Mouse (Mus musculus) layer of hippocampus, adult 8-10 months (tissue): ENCODE data around the gene Tex44. TPM values are rescaled to one million over a fixed set of nuclear protein-coding genes. Genes with fewer than 3 reads are reported as not detected.
A peak's percentile ranks its signal among the peaks of the same experiment; 100 is the strongest.

Experiments
- DNase-seq, 2 experiments: peaks; one replicate each; pipeline ENCODE4 v3.0.0; 2022; ENCODE audit warnings: low spot score in 2 of 2
- total RNA-seq, 4 experiments: library from RNA; stranded (reverse); gene quantifications; 2 replicates each; pipeline ENCODE4 v1.2.4; 2022

Gene Tex44
- not detected for total RNA-seq

DNA sequence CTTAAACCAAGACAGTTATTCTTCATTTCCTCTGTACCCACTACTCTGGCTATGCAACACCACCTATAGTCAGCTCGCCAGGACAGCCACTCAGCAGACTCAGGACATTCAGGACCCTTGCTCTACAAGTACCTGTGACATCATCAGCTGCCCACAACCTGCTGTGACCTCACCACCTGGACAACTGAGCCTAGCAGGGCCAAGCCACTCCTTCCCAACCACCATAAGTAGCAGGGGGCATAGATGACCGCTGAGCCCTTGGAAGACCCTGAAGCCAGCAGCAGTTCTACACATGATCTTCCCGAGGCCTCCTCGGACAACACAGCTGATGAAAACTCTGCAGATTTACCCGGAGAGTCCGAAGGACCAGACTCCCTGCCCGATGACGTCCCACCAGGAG lies at the start of gene Tex44, which contains the start of gene Nmur1:
Gene Tex44, plus strand, starts transcription at position 202 of the 400 bp plus-strand sequence.
Gene Nmur1, minus strand, starts transcription at position 101 of the 400 bp plus-strand sequence.
- DNase-seq: no peak

DNA sequence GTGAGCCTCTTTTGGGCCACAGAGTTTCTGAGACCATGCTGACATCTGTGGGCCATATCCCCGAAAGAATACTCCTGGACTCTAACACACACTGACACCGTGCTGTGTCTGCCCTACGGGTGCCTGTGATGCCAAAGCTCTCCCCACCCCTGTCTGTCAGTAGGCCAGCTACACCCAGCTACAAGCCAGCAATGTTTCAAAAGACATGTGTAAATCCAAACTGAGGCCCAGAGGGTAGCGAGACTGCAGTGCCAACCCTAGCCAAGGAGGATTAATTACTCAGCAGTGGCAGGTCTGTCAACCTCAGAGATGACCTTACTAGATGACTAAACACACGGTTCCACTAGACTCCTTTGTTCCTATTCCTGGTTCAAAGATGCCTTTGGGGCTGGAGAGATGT lies 49.8 kb upstream of the Tex44 start:
- DNase-seq: no peak

DNA sequence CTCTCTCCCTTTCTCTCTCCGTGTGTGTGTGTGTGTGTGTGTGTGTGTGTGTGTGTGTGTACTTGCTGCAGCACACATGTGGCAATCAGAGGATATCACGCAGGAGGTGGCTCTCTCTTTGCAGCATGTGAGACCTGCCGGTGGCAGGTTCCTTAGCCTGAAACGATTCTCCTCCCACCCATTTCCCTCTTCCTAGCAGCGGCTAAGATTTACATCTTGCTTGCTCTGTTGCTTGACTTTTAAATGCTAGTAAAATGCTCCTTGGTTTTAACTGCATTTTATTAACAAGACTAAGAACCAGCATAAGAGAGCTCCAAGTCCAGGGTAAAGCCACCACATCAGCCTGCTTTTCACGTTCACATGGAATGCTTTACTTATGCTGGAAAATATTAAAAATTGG lies 47.5 kb upstream of the Tex44 start:
- no peak for DNase-seq

DNA sequence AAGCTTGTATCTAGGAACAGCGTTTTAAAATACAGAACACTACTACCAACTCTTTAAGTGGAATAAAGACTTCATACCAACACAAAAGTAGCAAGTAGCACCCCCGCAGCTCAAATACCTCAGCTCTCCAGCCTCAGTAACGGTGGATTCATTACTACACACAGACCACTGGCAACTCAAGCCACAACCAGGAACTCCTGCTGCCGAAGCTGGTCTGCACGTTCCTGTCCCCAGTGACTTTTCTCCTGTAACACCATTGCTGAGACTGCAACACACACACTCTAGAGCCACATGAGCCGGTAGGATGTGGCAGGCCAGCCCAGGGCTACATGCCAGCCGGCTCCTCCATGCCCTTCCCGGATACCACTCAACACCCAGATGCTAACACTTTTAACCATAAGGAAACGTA lies 47.0 kb upstream of the Tex44 start:
- no peak for DNase-seq

DNA sequence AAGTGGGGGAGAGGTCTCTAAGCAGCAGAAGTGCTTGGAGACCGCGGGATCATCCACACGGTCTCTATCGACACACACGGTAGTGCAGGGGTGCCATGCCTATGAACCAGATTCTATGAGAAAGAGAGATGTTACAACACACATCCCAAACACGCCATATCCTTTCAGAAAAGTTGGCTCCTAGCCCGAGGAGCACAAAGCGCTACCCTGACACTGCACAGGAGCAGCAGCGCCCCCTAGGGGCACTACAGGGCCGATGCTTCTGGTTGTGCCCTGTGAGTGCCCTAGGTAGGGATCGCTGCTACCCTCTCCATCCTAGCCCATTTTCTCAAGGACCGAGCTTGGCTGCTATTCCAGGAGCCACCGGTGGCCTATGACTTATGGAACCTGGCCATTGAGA lies 45.1 kb upstream of the Tex44 start:
- peak; percentile 40 to 52 for DNase-seq

DNA sequence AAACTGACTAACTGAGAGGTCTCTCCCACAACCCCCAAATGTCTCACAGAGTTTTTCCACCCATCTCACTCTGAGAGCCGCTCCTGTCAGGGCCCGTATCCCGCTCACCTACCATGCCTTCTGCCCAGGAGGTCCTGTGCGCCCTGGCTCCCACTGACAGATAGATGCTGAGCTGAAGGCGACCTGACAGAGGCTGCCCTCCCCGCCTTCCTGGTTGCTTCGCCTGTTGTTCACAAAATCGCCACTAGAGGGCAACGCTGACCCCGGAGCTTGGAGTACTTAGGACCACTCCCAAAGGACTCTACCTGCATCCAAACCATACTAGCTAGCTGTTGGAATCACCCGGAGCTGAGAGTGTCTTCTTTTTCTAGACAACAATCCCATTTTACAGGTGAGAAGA lies 36.9 kb upstream of the Tex44 start:
- DNase-seq: peak in 1 of 2 experiments; percentile 58

DNA sequence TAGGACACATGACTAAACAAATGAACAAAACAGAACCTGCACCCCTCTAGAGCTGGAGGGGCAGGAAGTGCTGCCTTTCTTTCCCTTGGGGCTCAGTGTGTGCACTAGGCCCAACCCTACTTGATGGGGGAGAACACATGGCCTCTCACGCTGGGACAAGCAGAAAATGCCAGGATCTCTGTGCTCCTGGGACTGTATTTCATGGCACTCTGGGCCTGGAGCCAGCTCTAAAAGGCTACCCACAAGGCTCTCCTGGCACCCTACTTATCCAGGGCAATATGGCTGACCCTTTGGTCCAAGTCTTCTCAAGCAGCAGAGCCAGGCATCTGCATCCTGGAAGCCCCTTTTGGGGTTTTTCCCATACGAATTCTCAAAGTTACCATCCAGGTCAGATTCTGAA lies 34.7 kb upstream of the Tex44 start:
- DNase-seq: no peak

DNA sequence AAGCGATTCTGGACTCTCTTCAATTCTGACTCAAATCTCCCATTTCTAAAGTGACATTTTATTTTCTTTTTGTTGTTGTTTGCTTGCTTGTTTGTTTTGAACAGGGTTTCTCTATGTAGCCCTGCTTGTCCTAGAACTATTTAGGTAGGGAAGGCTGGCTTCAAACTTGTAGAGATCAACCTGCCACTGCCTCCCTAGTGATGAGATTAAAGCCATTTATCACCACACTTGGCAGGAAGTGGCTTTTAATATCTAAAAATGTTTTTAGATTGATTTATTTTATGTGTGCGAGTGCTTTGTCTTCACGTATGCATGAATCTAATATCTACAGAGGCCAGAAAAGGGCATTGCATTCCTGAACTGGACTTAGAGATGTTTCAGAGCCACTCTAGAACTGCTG lies 32.9 kb upstream of the Tex44 start:
- DNase-seq: no peak

DNA sequence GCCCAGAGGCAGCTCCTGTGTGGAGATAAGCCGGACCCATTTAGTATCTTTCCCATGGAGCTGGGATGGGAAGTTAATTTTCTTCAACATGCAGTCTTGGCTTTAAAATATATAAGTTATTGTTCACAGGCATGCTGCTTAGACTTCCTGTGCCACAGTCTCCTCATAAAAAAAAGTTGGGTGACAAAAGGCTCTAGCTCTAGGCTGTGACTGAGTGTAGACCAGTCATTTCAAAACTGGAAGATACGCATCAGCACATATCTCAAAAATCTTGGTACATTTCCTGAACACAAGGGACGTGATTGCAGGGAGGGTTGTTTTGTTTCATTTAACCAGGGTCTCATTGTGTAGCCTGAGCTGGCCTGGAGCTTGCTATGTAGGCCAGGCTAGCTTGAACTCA lies 31.9 kb upstream of the Tex44 start:
- DNase-seq: no peak

DNA sequence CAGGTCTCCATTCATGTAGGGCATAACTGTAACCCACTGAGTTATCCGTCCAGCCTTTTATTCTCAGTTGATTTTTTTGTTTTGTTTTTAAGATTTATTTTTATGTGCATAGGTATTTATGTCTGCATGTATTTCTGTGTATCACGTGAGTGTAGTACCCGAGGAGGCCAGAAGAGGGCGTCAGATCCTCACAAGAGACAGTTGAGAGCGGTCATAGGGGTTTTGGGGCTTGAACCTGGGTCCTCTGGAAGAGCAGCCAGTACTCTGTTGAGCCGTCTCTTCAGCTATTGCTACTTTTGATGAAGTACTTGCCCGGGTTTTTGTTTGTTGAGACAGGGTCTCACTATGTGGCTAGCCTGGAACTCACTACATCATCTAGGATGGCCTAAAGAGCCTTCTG lies 30.2 kb upstream of the Tex44 start:
- DNase-seq: no peak

DNA sequence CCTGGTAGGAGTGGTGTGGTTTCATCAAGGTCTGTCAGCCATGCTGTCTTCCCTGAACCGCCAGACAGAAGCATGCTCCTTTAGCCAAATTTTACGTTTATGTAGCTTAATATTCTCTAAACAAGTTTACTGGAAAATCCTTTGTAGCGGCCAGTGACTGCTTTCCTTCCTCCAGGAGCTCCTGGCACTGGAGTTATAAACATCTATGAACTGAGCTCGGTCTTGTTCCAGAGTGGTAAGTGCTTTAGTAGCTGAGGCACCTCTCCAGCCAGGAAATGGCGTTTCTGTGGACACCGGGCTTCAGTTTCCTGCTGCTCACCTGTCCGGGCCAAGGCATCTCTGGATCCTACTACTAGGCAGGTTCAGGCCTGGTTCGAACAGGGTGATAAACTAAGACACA lies 28.5 kb upstream of the Tex44 start:
- DNase-seq: no peak

DNA sequence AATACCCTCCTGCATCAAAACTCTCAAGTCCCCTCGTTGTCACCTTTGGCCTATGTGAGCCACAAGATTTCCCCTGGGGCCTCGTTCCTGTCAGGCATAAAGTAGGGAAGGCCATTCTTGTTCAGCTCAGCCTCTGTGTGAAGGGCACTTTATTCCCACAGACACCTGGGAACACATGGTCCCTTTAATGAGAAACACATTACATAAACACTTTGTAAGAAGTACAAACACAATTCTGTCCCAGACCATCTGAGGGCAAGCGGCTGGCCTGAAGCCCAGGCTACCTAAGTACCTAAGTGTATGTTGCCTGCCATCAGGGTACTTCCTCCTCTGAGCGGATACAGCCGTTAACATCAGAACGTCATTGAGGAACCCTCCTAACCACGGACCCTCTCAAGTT lies 27.9 kb upstream of the Tex44 start:
- DNase-seq: no peak

DNA sequence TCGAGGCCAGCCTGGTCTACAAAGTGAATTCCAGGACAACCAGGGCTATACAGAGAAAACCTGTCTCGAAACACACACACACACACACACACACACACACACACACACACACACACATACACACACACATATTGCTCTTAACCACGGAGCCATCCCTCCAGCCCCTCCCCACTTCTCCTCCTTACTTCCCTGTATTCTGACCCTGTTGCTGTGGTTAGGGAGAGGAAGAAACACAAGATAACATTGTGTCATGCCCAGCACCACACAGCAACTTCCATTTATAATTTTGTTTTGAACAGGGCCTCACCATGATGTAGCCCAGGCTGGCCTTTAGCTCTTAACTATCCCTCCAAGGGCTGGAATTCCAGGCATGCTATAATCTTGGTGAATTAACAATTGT lies 26.8 kb upstream of the Tex44 start:
- DNase-seq: no peak

DNA sequence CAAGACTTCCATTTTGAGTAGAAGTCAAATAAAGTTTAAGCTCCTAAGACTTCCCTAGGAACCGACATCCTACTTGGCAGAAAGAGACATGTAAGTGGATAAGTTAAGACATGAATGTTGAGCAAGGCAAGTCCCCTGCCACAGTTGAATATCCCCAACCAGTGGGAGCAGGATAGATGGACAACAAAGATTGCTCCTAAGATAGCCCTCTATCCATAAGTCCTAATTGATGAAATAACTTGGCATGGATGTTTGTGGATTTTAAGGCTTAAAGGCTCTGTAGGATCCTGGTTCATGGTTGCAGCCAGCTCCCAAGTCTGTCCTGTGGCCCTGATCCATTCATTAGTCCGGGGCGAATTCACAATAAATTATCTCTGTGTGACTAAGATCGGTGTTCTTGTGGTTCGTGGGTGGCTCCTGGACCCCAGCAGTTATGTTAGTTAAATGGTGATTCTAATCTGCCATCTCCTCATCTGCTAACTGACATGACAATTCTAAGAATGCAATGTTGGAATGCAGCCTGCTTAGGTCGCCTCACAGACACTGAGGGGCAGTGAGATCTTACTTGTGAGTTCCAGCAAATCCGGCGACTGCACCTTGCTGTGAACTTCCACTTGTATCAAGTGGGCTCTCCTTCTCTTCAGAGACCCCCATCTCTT lies 25.9 kb upstream of the Tex44 start:
- DNase-seq: no peak

DNA sequence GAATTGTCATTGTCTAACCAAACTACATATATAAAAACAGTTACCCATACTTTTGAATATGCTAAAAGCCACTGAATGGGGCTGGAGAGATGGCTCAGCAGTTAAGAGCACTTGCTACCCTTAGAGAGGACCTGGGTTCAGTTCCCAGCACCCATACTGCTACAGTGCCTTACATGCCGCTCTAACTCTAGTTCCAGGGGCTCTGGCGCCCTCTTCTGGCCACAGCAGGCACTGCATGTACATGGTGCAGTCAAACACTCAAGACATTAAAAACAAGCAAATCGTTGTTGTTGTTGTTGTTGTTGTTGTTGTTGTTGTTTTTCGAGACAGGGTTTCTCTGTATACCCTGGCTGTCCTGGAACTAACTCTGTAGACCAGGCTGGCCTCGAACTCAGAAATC lies 21.3 kb upstream of the Tex44 start:
- no peak for DNase-seq

DNA sequence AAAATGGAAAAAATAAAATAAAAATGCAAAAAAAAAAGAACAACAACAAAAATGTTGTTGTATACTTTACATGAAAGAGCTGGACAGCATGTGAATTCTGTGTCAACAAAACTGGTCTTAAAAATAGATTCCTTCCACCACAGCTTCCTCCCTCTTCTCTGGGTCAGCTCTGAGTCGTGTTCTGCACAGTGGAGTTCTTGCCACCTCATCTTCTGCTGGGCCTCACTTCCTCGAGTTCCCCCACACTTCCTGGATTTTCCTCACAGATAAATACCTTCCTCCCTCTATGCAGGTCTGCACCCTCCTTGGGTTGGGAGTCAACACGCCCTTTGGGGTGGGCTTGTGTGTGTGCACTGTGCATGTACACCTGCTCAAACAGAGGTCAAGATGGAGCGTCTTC lies 19.8 kb upstream of the Tex44 start:
- no peak for DNase-seq

DNA sequence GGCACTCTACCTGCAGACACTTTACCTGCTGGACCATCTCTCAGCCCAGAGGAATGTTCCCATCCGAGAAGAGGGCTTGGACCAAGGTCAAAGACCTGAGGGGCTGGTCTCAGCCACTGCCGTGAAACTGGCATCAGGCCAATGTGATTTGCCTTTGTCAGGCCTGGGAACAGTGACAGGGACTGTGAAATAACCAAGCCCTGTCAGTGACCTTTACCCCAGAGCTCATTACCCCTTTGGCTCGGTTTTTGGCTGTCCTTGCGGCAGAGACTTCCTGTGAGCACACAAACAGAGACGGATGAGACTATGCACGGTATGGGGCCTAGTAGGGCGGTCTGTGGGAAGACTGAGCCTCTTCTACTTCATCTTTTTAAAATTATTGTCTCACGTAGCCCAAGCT lies 19.2 kb upstream of the Tex44 start:
- DNase-seq: no peak

DNA sequence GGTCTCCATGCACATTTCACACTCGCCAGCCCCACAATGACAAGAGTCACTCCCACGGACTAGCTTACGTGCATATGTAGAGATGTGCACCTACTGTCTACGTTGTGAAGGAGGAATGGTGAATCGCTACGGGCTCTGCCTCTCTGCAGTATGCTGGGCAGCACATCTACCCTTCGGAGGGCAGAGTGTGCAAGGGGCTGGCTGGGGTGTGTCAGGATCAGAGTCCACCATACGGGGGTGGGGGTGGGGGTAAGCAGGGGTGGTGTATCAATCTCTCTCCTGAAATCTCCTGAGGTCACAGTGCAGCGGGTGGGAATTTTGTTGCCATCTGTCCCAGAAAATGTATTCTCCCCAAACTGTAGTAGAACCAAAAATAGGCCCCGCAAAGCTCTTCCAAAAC lies 17.6 kb upstream of the Tex44 start:
- no peak for DNase-seq

DNA sequence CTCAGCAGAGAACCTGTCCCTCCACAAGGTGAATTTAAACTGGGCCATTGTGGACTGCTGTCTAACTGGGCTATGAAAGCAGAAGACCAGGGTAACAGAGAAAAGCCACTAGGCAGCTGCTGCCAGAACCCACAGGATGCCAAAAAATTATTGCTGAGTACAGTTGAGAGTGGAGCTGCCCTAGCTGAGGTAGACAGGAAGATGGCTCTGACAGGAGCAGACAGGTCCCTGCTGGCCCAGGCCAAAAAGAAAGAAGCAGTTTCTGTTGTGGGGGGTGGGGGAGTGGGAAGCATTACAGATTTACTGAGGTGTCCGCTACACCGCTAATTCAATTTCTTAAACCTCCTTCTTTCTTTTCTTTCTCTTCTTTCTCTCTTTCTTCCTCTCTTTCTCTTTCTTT lies 16.7 kb upstream of the Tex44 start:
- no peak for DNase-seq

DNA sequence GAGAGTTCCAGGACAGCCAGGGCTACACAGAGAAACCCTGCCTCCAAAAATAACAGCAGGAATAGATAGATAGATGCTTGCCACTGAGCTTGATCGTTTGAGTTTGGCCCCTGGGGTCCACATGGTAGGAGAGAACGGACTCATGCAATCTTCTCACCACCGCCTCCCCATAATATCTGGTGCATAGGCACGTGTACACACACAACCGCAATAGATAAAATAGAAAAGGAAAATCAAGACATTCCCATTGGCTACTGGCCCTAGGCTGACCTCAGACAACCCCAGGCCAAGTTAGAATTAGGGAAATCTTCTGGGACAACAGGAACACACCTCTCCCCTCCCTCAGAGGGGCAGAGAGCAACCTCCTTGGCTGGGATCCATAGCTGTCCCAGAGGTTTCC lies 11.4 kb upstream of the Tex44 start:
- no peak for DNase-seq

DNA sequence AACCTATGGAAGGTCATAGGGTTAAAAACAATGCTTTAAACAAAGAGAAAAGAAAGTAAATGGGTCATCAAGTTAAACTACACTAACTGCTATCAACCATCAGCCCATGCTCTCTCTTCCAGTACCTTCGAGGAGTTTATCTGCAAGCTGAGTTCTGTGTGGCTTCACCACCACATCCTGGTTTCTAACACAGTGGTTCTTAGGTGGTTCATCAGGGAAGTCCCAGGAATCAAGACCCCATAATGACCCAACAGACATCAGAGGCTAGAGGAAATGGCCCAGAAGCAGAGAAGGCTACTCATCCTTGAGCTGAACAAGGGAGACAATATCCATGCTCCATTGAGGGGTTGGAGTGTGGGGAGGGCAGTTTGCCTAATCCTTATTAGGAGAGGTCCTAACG lies 11.0 kb upstream of the Tex44 start:
- no peak for DNase-seq

DNA sequence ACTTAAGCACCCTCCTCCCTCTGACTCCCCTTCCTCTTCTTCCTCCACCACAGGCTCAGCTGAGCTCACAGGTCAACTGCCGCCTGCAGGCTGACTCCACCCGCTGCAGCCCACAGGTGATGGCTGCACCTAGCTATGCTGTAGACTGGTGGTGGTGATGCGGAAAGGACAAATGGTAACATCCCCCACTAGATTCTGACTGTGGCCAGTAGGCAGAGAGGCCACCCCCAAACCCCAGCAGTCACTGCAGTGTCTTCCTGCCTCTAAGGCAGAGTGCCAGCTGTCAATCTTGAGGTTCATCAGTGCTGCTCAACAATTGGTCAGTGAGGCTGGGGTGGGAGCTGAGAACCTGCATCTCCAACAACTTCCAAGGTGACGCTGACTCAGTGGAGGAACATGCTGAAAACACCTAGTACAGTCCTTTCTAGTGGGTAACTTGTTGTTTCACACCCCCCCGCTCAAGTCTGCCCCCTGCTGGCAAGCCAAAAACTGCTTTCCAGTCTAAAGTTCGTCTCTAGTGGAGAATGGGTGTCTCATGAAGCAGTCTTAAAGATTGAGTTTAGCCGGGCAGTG lies 10.4 kb upstream of the Tex44 start:
- no peak for DNase-seq

DNA sequence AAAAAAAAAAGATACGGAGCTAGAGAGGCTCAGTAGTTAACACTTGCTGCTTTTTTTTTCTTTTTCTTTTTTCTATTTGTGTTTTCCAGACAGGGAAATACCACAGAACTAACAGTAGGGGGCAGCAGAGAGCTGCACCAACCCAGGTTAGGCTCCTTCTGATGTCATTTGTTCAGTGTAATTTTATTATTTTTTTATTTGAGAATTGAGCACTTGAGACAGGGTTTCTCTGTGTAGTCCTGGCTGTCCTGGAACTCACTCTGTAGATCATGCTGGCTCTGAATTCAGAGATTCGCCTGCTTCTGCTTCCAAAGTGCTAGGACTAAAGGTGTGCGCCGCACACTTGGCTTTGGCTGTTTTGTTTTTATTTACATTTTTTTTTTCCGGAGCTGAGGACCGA lies 9.8 kb upstream of the Tex44 start:
- DNase-seq: no peak

DNA sequence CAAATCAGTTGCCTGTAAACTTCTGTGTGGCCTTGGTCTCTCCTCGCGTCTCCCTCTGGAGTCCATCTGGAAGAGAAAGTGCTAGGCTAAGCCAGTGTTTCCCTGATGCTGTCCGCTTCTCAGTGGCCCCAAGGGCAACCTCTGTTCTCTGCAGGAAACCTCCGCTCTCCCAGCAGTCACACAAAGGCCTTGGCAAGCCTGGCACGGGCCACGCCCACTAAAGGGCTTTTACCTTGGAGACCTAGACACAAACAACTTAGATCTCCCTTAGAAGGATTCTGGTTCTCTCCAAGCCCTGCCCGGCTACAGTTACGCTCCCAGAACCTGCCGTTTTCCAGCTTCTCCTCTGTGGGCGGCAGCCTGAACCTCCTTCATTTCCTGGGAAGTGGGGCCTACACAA lies 5.1 kb upstream of the Tex44 start:
- DNase-seq: no peak
